ENCODE assay signal across 8 mouse cellular contexts in the genomic region with DNA sequence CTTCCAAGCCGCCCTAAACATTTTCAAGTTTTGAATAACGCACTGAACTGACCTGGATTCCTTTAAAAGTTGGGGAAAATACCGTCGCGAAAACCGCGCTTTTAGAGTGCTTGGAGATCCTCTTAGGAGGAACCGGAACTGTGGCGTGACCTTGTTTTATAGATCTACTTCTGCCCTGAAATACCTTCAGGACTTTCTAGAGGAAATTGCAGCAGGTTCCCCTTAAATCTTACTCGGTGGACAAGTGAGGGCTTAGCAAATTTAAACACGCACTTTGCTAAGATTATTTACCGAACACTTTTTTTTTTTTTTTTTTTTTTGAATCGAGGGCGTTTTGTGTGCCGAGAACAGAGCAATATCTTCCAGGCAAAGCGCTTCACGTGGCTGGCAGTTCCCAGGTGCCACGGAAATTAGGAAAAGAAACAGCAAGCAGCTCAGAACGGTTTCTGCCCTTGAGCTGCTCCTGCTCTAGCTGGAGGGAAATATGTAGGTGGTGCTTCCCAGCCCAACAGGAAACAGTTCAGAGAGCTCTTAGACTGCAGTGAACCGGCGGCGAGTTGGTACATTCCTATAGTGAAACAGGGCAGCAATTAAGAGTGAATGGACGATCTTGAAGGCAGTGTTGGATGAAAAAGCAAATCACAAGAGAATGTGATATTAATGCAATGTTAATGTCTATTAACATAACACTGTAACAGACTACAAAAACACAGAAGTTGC.
DNase-seq lines count a peak whose midpoint lies in the region; ATAC-seq lines count a peak whose summit lies in the region.

No protein-coding gene starts in this region.

- ATAC-seq in limb, embryonic 12.5 days (ENCODE audit: insufficient number of reproducible peaks, insufficient read depth, low FRiP score, low TSS enrichment, low read depth) = no peak
- 0 out of 2 replicates have a peak, but pooled peaks have one; percentile 15 for ATAC-seq in midbrain, embryonic 16.5 days

- peaks cover 29% of the 10 kb centered on the region for H3K27me3 ChIP-seq in limb, embryonic 12.5 days
- no peaks in the 10 kb centered on the region for H3K27me3 ChIP-seq in midbrain, embryonic 16.5 days (ENCODE audit: control insufficient read depth, insufficient read depth, low read depth, low read length)

- no peaks in the 10 kb centered on the region for H3K9me3 ChIP-seq in limb, embryonic 12.5 days
- H3K9me3 ChIP-seq in midbrain, embryonic 16.5 days (replicated peaks; ENCODE audit: control insufficient read depth, low read length, poor library complexity, severe bottlenecking) = no peaks in the 10 kb centered on the region

- peak; percentile 38 to 76 for DNase-seq in adrenal gland, adult (ENCODE audit: inconsistent age in 2 of 2, low spot score in 1 of 2)
- no peak for DNase-seq in adrenal gland, postnatal 4 days (ENCODE audit: low spot score in 2 of 2)
- DNase-seq in cerebellum, adult 8-10 months = peak; percentile 77
- peak; percentile 63 to 65 for DNase-seq in frontal cortex, postnatal 14 days (ENCODE audit: low spot score in 2 of 2)
- DNase-seq in kidney, adult 8-10 months = peak; percentile 8 to 17
- DNase-seq in yolk sac, embryonic 10.5 days (ENCODE audit: low spot score) = peak; percentile 36

- peak overlapping the region; percentile 79 for H3K4me2 ChIP-seq in limb, embryonic 12.5 days
- peak overlapping the region; percentile 66 for H3K4me2 ChIP-seq in midbrain, embryonic 16.5 days (ENCODE audit: low read length)

- H3K9ac ChIP-seq in limb, embryonic 12.5 days (replicated peaks) = peak overlapping the region; percentile 18; the same call in 1 of the 2 replicates
- peak overlapping the region; percentile 78 for H3K9ac ChIP-seq in midbrain, embryonic 16.5 days (ENCODE audit: low read depth, low read length)

- peak overlapping the region; percentile 44 for H3K4me3 ChIP-seq in limb, embryonic 12.5 days (replicated peaks)
- peak overlapping the region; percentile 47 for H3K4me3 ChIP-seq in midbrain, embryonic 16.5 days (ENCODE audit: low read depth, low read length)

- H3K4me1 ChIP-seq in limb, embryonic 12.5 days (replicated peaks) = peaks cover 8% of the 10 kb centered on the region
- H3K4me1 ChIP-seq in midbrain, embryonic 16.5 days (ENCODE audit: control insufficient read depth, insufficient read depth, low read length) = peaks cover 37% of the 10 kb centered on the region

- WGBS in limb, embryonic 12.5 days = under 1% methylated on average over 23 of the region's 23 CpGs
- under 1% methylated on average over 23 of the region's 23 CpGs for whole genome bisulfite sequencing in midbrain, embryonic 16.5 days

- H3K27ac ChIP-seq in limb, embryonic 12.5 days = no peak overlapping the region
- peak overlapping the region; percentile 94 for H3K27ac ChIP-seq in midbrain, embryonic 16.5 days (ENCODE audit: low read length)

- no peaks in the 10 kb centered on the region for H3K36me3 ChIP-seq in limb, embryonic 12.5 days
- no peaks in the 10 kb centered on the region for H3K36me3 ChIP-seq in midbrain, embryonic 16.5 days (ENCODE audit: control insufficient read depth, insufficient read depth, low read length)

Comparison
In these comparisons a context has a peak if more than half of its experiments do, and no peak if none do; other contexts are left out.
1. DNase-seq: peak in adrenal gland, adult (2 of 2), cerebellum, adult 8-10 months (single experiment), frontal cortex, postnatal 14 days (2 of 2), kidney, adult 8-10 months (2 of 2) and yolk sac, embryonic 10.5 days (single experiment); none in adrenal gland, postnatal 4 days (0 of 2).